Mouse (Mus musculus) forebrain, embryonic 12.5 days (tissue): Measurements from ENCODE around the gene Arnt2. TPM values are rescaled to one million over a fixed set of nuclear protein-coding genes. Genes with fewer than 3 reads are reported as not detected.

ENCODE experiments used
- ATAC-seq: fragments of 200-750 bp; cut with Nextera tagmentation; 2 replicates; pipeline ENCODE4 v1.8.0; 2017; ENCODE audit warnings: moderate TSS enrichment; ENCODE audit not compliant: low FRiP score
- H3K27ac ChIP-seq: fragments of 300-500 bp; sonication (generic); 2 replicates; pipeline ENCODE4 v1.5.1; 2016; ENCODE audit warnings: mild to moderate bottlenecking
- H3K27me3 ChIP-seq: fragments of 300-500 bp; sonication (generic); 2 replicates; pipeline ENCODE4 v1.6.1; 2016; ENCODE audit warnings: mild to moderate bottlenecking
- H3K36me3 ChIP-seq: fragments of 300-500 bp; sonication (generic); replicated peaks from 2 replicates; pipeline ENCODE4 v1.6.1; 2016; ENCODE audit warnings: mild to moderate bottlenecking
- H3K4me1 ChIP-seq: fragments of 300-500 bp; sonication (generic); 2 replicates; pipeline ENCODE4 v1.6.1; 2016
- H3K4me2 ChIP-seq: fragments of 300-500 bp; sonication (generic); 2 replicates; pipeline ENCODE4 v1.6.1; 2016; ENCODE audit warnings: mild to moderate bottlenecking, moderate library complexity
- H3K4me3 ChIP-seq: fragments of 300-500 bp; sonication (generic); replicated peaks from 2 replicates; pipeline ENCODE4 v1.5.1; 2016; ENCODE audit warnings: mild to moderate bottlenecking
- H3K9ac ChIP-seq: fragments of 300-500 bp; sonication (generic); 2 replicates; pipeline ENCODE4 v1.6.1; 2016; ENCODE audit warnings: mild to moderate bottlenecking
- H3K9me3 ChIP-seq: fragments of 300-500 bp; sonication (generic); 2 replicates; pipeline ENCODE4 v1.6.1; 2016
- WGBS: fragments of 180-500 bp; shearing (Covaris S2); methylation state at CpG from one replicate; pipeline ENCODE4 v1.1.7; 2016; 5-methylcytosine and 5-hydroxymethylcytosine counted together
- polyA plus RNA-seq: library from polyadenylated mRNA; unstranded; fragments of >200 nt; fragmentation: Nextera tagmentation; extraction: Ambion mirVana; gene quantifications from 2 replicates; pipeline ENCODE4 v1.2.1, GENCODE M21; 2016

Gene Arnt2
- polyA plus RNA-seq, 1 experiment from 2014 or later = 65.9 TPM

DNA sequence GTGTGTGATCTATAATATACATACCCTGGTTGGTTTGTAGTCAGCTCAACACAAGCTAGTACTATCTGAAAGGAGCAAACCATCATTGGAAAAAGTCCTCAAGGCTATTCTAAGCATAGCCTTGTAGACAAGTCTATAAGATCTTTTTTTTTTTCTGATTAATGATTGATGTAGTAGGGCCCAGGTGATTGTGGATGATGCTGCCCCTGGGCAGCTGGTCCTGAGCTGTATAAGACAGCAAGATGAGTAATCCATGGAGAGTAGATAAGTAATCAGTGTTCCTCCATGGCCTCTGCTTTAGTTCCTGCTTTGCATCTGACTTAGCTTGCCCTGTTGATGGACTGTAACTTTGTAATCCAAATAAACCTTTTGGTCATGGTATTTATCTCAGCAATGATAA lies 11.8 kb upstream of the Arnt2 start:
- Histone ChIP-seq H3K27ac (no peak overlapping the region), H3K36me3 (no peaks in the 10 kb centered on the region), H3K9ac (no peak overlapping the region), H3K27me3 (no peaks in the 10 kb centered on the region), H3K4me1 (no peaks in the 10 kb centered on the region; the same call in 1 of the 2 replicates), H3K4me3 (no peak overlapping the region), H3K4me2 (no peak overlapping the region), H3K9me3 (no peaks in the 10 kb centered on the region)
- no peak for ATAC-seq

DNA sequence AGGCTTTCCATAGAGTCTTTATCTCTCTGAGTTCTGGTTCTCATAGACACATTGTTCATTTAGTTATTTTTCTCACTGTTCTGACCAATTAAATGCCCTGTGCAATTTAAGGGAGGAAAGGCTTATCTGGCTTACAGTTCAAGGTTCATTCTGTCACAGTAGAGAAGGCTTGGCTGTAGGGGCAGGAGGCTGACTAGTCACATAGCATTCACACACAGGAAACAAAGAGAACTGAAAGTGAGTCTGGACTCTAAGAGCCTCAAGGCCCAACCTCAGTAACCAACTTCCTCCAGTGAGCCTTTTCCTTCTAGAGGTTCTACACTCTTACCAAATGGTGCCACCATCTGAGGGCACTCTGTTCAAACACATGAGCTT lies 11.3 kb upstream of the Arnt2 start:
- Histone ChIP-seq H3K9ac (no peak overlapping the region), H3K27me3 (no peaks in the 10 kb centered on the region), H3K27ac (no peak overlapping the region), H3K9me3 (no peaks in the 10 kb centered on the region), H3K4me2 (no peak overlapping the region), H3K4me3 (no peak overlapping the region), H3K36me3 (no peaks in the 10 kb centered on the region), H3K4me1 (no peaks in the 10 kb centered on the region; the same call in 1 of the 2 replicates)
- ATAC-seq = no peak

DNA sequence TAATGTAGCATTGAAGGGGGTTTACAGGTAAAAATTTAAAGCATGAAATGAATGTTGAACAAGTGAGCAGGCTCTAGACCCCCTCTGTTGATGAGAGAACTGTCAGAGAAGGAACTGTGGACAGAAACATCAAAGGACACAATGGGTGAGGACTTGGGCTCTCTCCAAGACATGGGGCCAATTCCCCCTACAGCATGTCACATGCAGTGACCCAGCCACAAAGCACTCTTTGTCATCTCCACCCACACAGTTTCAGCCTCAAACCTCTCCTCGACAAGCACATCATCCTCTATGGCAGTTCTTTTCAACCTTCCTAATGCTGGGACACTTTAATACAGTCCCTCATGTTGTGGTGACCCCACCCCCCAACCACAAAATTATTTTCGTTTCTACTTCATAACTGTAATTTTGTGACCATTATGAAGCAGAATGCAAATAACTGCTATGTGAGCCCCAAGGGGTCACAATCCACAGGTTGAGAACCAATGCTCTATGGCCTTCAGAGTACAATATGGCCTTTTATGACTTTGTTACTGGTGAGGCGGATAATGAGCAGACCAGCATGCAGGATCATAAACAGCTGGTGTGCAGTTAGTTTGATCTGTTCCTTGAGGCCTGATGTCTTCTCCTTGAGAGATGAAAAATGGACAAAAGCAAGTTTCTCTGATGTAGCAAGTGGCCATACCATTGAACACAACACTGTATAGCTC lies 10.8 kb upstream of the Arnt2 start:
- ATAC-seq = no peak
- Histone ChIP-seq H3K9ac (no peak overlapping the region), H3K27ac (no peak overlapping the region), H3K4me1 (no peaks in the 10 kb centered on the region; the same call in 1 of the 2 replicates), H3K4me3 (no peak overlapping the region), H3K9me3 (peaks cover 1% of the 10 kb centered on the region; the same call in 1 of the 2 replicates), H3K4me2 (no peak overlapping the region), H3K36me3 (no peaks in the 10 kb centered on the region), H3K27me3 (no peaks in the 10 kb centered on the region)
- 75% methylated on average over 3 of the region's 3 CpGs for whole genome bisulfite sequencing

DNA sequence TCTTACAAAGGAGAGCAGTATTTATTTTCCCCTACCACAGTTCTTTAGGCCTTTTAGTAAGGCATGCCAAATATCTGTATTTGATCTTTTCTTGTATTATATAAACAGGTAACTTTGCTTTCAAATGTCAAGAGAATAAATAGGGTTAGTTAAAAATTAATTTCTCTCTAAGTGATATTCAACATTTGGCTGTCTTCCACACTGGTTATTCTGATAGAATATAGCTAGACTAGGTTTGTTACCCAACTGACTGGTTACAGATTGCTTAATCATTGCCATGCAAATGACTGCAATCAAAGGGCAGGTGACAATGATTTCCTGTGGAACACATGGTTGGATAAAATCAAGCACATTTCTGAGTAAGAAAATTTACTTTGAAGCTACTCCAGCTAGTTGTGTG lies 7.5 kb upstream of the Arnt2 start:
- Histone ChIP-seq H3K4me1 (0 out of 2 replicates have a peak, but pooled peaks cover 1% of the 10 kb centered on the region), H3K27me3 (no peaks in the 10 kb centered on the region), H3K4me2 (no peak overlapping the region), H3K36me3 (no peaks in the 10 kb centered on the region), H3K27ac (no peak overlapping the region), H3K9me3 (peaks cover 2% of the 10 kb centered on the region; the same call in 1 of the 2 replicates), H3K4me3 (no peak overlapping the region), H3K9ac (no peak overlapping the region)
- ATAC-seq = no peak

GRCm38 (mm10) chr7:84412570-84412969 lies 2.6 kb upstream of the Arnt2 start:
- Histone ChIP-seq H3K4me3 (no peak overlapping the region), H3K9me3 (peaks cover 2% of the 10 kb centered on the region; the same call in 1 of the 2 replicates), H3K27ac (no peak overlapping the region), H3K9ac (no peak overlapping the region), H3K36me3 (no peaks in the 10 kb centered on the region; the same call in 1 of the 2 replicates), H3K27me3 (no peaks in the 10 kb centered on the region), H3K4me2 (no peak overlapping the region), H3K4me1 (peaks cover 36% of the 10 kb centered on the region)
- no peak for ATAC-seq
- WGBS = 24% methylated on average over 8 of the region's 8 CpGs

- peak overlapping the region; percentile 81 for H3K4me3 ChIP-seq
Observed at GRCm38 (mm10) chr7:84409241-84409895, 608 bp downstream of the Arnt2 start.

DNA sequence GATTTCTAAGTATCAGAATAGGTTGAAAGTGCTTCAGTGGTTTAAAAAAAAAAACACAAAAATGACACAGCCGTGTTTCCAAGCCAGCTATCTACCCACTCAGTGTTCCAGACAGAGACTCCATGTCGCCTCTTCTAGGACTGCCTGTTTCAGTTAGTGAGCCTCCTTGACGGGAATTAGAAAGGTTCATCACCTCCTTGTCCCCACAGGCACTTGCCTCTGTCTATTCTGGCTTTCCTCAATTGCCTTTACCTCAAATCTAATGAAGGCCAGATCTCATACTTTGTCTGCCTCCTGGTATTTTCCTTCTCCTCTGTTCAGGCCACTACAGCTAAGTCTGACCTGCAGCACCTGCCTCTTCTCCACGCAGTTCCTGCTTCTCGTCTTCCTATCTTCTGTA lies 1.7 kb downstream of the Arnt2 start:
- peak overlapping the region; percentile 92; the same call in 1 of the 2 replicates for H3K9ac ChIP-seq
- H3K36me3 ChIP-seq = peaks cover 16% of the 10 kb centered on the region
- 81% methylated on average over 5 of the region's 5 CpGs for WGBS
- peak overlapping the region; percentile 81 for H3K4me3 ChIP-seq
- H3K27me3 ChIP-seq = no peaks in the 10 kb centered on the region
- peaks cover 62% of the 10 kb centered on the region for H3K4me1 ChIP-seq
- H3K27ac ChIP-seq = no peak overlapping the region
- H3K4me2 ChIP-seq = peak overlapping the region; percentile 66
- no peaks in the 10 kb centered on the region for H3K9me3 ChIP-seq
- no peak for ATAC-seq

More at GRCm38 (mm10) chr7:84409241-84409895, 608 bp downstream of the Arnt2 start:
- peak overlapping the region; percentile 89 for H3K27ac ChIP-seq
- H3K9ac ChIP-seq = peak overlapping the region; percentile 92
- no peaks in the 10 kb centered on the region for H3K27me3 ChIP-seq
- H3K9me3 ChIP-seq = no peaks in the 10 kb centered on the region
- under 1% methylated on average over 39 of the region's 39 CpGs for WGBS
- peak overlapping the region; percentile 66 for H3K4me2 ChIP-seq
- ATAC-seq = peak; percentile 57
- peaks cover 16% of the 10 kb centered on the region for H3K36me3 ChIP-seq
- peaks cover 51% of the 10 kb centered on the region for H3K4me1 ChIP-seq

GRCm38 (mm10) chr7:84403371-84403770 lies 6.6 kb downstream of the Arnt2 start:
- no peaks in the 10 kb centered on the region for H3K27me3 ChIP-seq
- no peaks in the 10 kb centered on the region for H3K9me3 ChIP-seq
- peaks cover 16% of the 10 kb centered on the region for H3K36me3 ChIP-seq
- peaks cover 66% of the 10 kb centered on the region for H3K4me1 ChIP-seq
- ATAC-seq = peak; percentile 66
- H3K27ac ChIP-seq = peak overlapping the region; percentile 76
- no peak overlapping the region for H3K9ac ChIP-seq
- H3K4me2 ChIP-seq = peak overlapping the region; percentile 15; the same call in 1 of the 2 replicates
- no peak overlapping the region for H3K4me3 ChIP-seq
- WGBS = 15% methylated on average over 5 of the region's 5 CpGs

DNA sequence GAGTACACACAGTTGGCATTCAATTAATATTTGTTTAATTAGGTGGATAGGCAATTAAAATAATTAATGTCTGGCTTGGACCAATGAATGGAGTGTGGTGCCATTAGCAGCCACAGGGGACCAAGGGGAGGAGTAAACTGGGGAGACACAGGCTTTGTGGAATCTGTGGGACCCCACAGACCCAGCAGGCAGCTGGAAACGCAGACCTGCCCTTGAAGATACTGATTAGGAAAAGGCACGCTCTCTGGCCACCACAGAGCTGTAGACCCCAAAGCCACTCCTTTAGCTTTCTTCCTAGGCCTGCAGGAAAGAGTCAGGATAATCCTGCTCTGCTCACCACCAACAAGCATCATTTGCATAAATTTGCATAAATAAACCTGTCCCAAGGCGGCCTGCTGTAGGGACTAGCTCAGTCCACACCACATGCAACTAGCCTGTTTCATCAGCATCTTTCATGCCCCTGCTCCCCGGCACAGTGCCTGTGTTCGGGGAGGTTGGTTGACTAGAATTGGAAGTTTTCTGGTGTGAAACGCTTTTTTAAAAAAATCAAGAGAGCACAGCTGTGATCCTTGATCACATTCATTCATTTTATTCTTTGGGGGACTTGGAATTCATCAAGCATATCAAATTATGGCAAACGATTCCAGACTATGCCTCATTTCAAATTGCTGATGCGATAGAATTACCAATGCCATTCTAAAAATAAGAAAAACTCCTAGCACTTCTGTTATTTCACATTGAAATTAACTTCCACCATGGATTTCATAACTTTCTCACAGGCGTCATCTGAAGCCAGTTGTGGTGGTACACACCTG lies 8.1 kb downstream of the Arnt2 start:
- H3K4me2 ChIP-seq = peak overlapping the region; percentile 8; the same call in 1 of the 2 replicates
- H3K4me3 ChIP-seq = no peak overlapping the region
- peak overlapping the region; percentile 74 for H3K27ac ChIP-seq
- peaks cover 64% of the 10 kb centered on the region for H3K4me1 ChIP-seq
- H3K9ac ChIP-seq = no peak overlapping the region
- peaks cover 9% of the 10 kb centered on the region for H3K36me3 ChIP-seq
- no peaks in the 10 kb centered on the region for H3K27me3 ChIP-seq
- WGBS = 34% methylated on average over 9 of the region's 9 CpGs
- ATAC-seq = peak; percentile 84
- H3K9me3 ChIP-seq = no peaks in the 10 kb centered on the region

DNA sequence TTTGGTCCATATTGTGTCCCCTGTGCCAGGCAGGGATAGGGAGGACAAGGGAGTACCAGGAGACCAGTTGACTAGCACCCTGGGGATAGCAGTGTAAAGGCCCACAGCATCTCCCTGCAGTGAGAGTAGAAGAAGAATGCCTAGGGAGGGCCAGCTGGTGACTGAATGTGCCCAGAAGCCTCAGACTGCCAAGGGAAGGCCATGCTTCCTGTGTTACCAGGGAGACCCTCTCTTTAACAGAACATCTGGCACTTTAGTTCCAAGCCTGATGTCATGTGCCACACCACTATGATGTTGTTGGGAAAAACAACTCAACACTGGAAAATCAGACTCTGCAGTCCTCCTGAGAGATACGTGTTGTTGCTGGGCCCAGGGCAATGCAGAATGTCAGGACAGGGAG lies 12.7 kb downstream of the Arnt2 start:
- ATAC-seq = no peak
- Histone ChIP-seq H3K9ac (no peak overlapping the region), H3K27ac (0 out of 2 replicates have a peak overlapping the region, but pooled peaks have one; percentile 10), H3K4me1 (peaks cover 31% of the 10 kb centered on the region), H3K9me3 (no peaks in the 10 kb centered on the region), H3K27me3 (no peaks in the 10 kb centered on the region), H3K4me3 (no peak overlapping the region), H3K4me2 (no peak overlapping the region), H3K36me3 (no peaks in the 10 kb centered on the region)
- 76% methylated on average over 1 of the region's 1 CpGs for WGBS

DNA sequence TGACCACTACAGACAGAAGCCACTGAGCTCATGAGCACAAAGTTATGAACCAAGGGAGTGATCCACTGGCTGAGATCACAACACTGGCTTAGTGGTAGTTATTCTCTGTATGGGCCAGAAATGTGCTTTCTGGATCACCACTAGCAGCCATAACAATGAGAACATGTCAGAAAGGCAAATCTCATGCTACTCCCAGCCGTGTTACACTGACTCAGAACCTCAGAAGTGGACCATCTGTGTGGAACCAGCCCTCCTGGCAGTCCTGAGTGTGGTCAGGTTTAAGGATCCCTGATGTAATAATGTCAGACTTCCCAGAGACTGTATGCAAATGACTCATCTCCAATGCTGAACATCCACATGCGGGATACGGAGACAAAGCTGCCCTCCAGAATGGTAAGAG lies 13.4 kb downstream of the Arnt2 start:
- H3K27me3 ChIP-seq = no peaks in the 10 kb centered on the region
- 94% methylated on average over 3 of the region's 3 CpGs for WGBS
- peaks cover 24% of the 10 kb centered on the region for H3K4me1 ChIP-seq
- H3K4me2 ChIP-seq = no peak overlapping the region
- ATAC-seq = no peak
- no peak overlapping the region for H3K9ac ChIP-seq
- H3K4me3 ChIP-seq = no peak overlapping the region
- H3K36me3 ChIP-seq = no peaks in the 10 kb centered on the region
- H3K9me3 ChIP-seq = no peaks in the 10 kb centered on the region
- H3K27ac ChIP-seq = no peak overlapping the region

GRCm38 (mm10) chr7:84387826-84388225 lies 22.1 kb downstream of the Arnt2 start:
- no peak overlapping the region for H3K4me2 ChIP-seq
- no peak for ATAC-seq
- H3K27ac ChIP-seq = no peak overlapping the region
- no peaks in the 10 kb centered on the region for H3K4me1 ChIP-seq
- H3K9me3 ChIP-seq = no peaks in the 10 kb centered on the region
- H3K36me3 ChIP-seq = no peaks in the 10 kb centered on the region
- 89% methylated on average over 3 of the region's 3 CpGs for WGBS
- H3K4me3 ChIP-seq = no peak overlapping the region
- H3K9ac ChIP-seq = no peak overlapping the region
- no peaks in the 10 kb centered on the region for H3K27me3 ChIP-seq
